In genomic region chr6:92831106-92831505, GRCm38 (mm10) we compare ENCODE assay signal across 24 mouse cellular contexts. TPM values are rescaled to one million over a fixed set of nuclear protein-coding genes. Genes with fewer than 3 reads are reported as not detected.
DNase-seq lines count a peak whose midpoint lies in the region; ATAC-seq and TF ChIP-seq lines count a peak whose summit lies in the region.
"Had no signal": no experiment of that assay in that cellular context is flagged by ENCODE, and none has a peak within 500 bp of the region (broad histone marks: within the 10 kb centered on the region; RNA-seq: fewer than 3 reads in every experiment).

No protein-coding gene starts in this region.

- 82% methylated on average over 2 of the region's 2 CpGs for WGBS in heart, adult 2 months
- WGBS in limb, embryonic 14.5 days = 81% methylated on average over 2 of the region's 2 CpGs
- WGBS in limb, embryonic 10.5 days = 92% methylated on average over 2 of the region's 2 CpGs

- no peak overlapping the region for H3K27ac ChIP-seq in heart, adult 2 months
- H3K27ac ChIP-seq in limb, embryonic 14.5 days (replicated peaks; ENCODE audit: low read depth, low read length) = no peak overlapping the region
- no peak overlapping the region for H3K27ac ChIP-seq in limb, embryonic 10.5 days
- H3K27ac ChIP-seq: embryonic facial prominence, embryonic 12.5 days; forebrain, embryonic 10.5 days; forebrain, embryonic 13.5 days; hindbrain, embryonic 10.5 days; hindbrain, embryonic 13.5 days had no signal

- peaks cover 2% of the 10 kb centered on the region for H3K36me3 ChIP-seq in heart, adult 2 months (ENCODE audit: control insufficient read depth, insufficient read depth, low read length)
- H3K36me3 ChIP-seq in limb, embryonic 14.5 days (ENCODE audit: control insufficient read depth, insufficient read depth, low read length) = peaks cover 3% of the 10 kb centered on the region; the same call in 1 of the 2 replicates
- no peaks in the 10 kb centered on the region for H3K36me3 ChIP-seq in limb, embryonic 10.5 days
- H3K36me3 ChIP-seq: embryonic facial prominence, embryonic 12.5 days; hindbrain, embryonic 10.5 days; hindbrain, embryonic 13.5 days had no signal

- peak; percentile 20 for DNase-seq in gastrocnemius, adult 18-20 months (ENCODE audit: low spot score)
- no peak for DNase-seq in gastrocnemius, postnatal 14 days
- peak; percentile 25 for DNase-seq in heart, postnatal 4 days
- DNase-seq in heart, adult 2 months = no peak
- peak; percentile 40 for DNase-seq in limb, embryonic 14.5 days (ENCODE audit: low spot score)
- no peak for DNase-seq in limb, embryonic 10.5 days (ENCODE audit: low spot score)
- DNase-seq: adrenal gland, adult 2 months; adrenal gland, postnatal 14 days; cerebellum, adult 11 months; cerebellum, adult 2 months; cerebellum, postnatal 14 days had no signal

- H3K79me2 ChIP-seq in heart, adult 2 months (replicated peaks; ENCODE audit: control insufficient read depth, insufficient read depth, low read length) = no peaks in the 10 kb centered on the region

- intact Hi-C loops in gastrocnemius, postnatal 14 days (cut with DNase I; ENCODE audit: low total_unique reads) = no loop called here
- intact Hi-C loops in heart, adult 2 months (cut with DNase I) = no loop called here

- no peak for ATAC-seq in limb, embryonic 14.5 days (ENCODE audit: low FRiP score, low read depth)
- ATAC-seq in erythroblast, adult 5-6 weeks (replicated peaks; ENCODE audit: low FRiP score, poor library complexity, severe bottlenecking) = no peak
- ATAC-seq: CD4-positive, CD25-positive, alpha-beta regulatory T cell, adult 4 months; forebrain, embryonic 13.5 days; forebrain, embryonic 16.5 days; intestine, postnatal 0 days had no signal

- no peak for TF ChIP-seq EP300 in heart, adult 2 months (IDR thresholded peaks at IDR 0.05; ENCODE audit: insufficient read depth, low read depth, low read length)

- no peak overlapping the region for H3K4me3 ChIP-seq in heart, adult 2 months
- H3K4me3 ChIP-seq in limb, embryonic 14.5 days (replicated peaks; ENCODE audit: low read length) = no peak overlapping the region
- no peak overlapping the region for H3K4me3 ChIP-seq in limb, embryonic 10.5 days
- H3K4me3 ChIP-seq: embryonic facial prominence, embryonic 12.5 days; forebrain, embryonic 10.5 days; forebrain, embryonic 13.5 days; hindbrain, embryonic 10.5 days; hindbrain, embryonic 13.5 days had no signal

- no peak overlapping the region for H3K9ac ChIP-seq in heart, adult 2 months (ENCODE audit: low read depth, low read length)
- no peak overlapping the region for H3K9ac ChIP-seq in limb, embryonic 14.5 days (ENCODE audit: low read depth, low read length, severe bottlenecking)
- H3K9ac ChIP-seq: embryonic facial prominence, embryonic 12.5 days; forebrain, embryonic 13.5 days; hindbrain, embryonic 13.5 days had no signal

- H3K4me1 ChIP-seq in heart, adult 2 months (ENCODE audit: control insufficient read depth, insufficient read depth, low read length) = no peaks in the 10 kb centered on the region
- H3K4me1 ChIP-seq in limb, embryonic 14.5 days (ENCODE audit: control insufficient read depth, insufficient read depth, low read length) = no peaks in the 10 kb centered on the region
- H3K4me1 ChIP-seq in limb, embryonic 10.5 days = 0 out of 2 replicates have a peak, but pooled peaks cover 2% of the 10 kb centered on the region
- H3K4me1 ChIP-seq: forebrain, embryonic 13.5 days; hindbrain, embryonic 13.5 days had no signal

- TF ChIP-seq CTCF in heart, adult 2 months (IDR thresholded peaks at IDR 0.05) = no peak

- no peaks in the 10 kb centered on the region for H3K27me3 ChIP-seq in heart, adult 2 months (ENCODE audit: control insufficient read depth, insufficient read depth, low read length)
- H3K27me3 ChIP-seq in limb, embryonic 14.5 days (ENCODE audit: control insufficient read depth, insufficient read depth, low read length) = no peaks in the 10 kb centered on the region
- no peaks in the 10 kb centered on the region for H3K27me3 ChIP-seq in limb, embryonic 10.5 days (ENCODE audit: low read depth, poor library complexity, severe bottlenecking)
- H3K27me3 ChIP-seq: embryonic facial prominence, embryonic 12.5 days; forebrain, embryonic 13.5 days; hindbrain, embryonic 13.5 days had no signal

- H3K4me2 ChIP-seq in limb, embryonic 14.5 days (replicated peaks; ENCODE audit: low read depth, low read length, severe bottlenecking) = no peak overlapping the region
- H3K4me2 ChIP-seq: embryonic facial prominence, embryonic 12.5 days; forebrain, embryonic 13.5 days; heart, embryonic 11.5 days; hindbrain, embryonic 13.5 days had no signal

- no peaks in the 10 kb centered on the region for H3K9me3 ChIP-seq in limb, embryonic 14.5 days (ENCODE audit: control insufficient read depth, low read length)
- H3K9me3 ChIP-seq in limb, embryonic 10.5 days (replicated peaks) = no peaks in the 10 kb centered on the region
- H3K9me3 ChIP-seq: embryonic facial prominence, embryonic 12.5 days; forebrain, embryonic 10.5 days; forebrain, embryonic 13.5 days; hindbrain, embryonic 10.5 days; hindbrain, embryonic 13.5 days had no signal

- no peak for TF ChIP-seq POLR2A in heart, adult 2 months (IDR thresholded peaks at IDR 0.05; ENCODE audit: insufficient read depth, low read depth, low read length)
- no peak for TF ChIP-seq POLR2A in limb, embryonic 14.5 days (IDR thresholded peaks at IDR 0.05; ENCODE audit: borderline replicate concordance, extremely low read depth, insufficient read depth, insufficient read length)

RNA-seq across cellular contexts. Expression of gene A730049H05Rik, which starts 14.8 kb away (rescaled TPM):
- under 1 TPM in 1 of 2 experiments, not detected in 1; 0.09 TPM for total RNA-seq in gastrocnemius, adult 18-20 months (2021)
- total RNA-seq in gastrocnemius, postnatal 14 days (2021) = not detected
- under 1 TPM; 0.33 to 0.43 TPM for total RNA-seq in heart, postnatal 4 days (2021)
- total RNA-seq in heart, adult 2 months (2021) = under 1 TPM in 1 of 2 experiments, not detected in 1; 0.30 TPM
- 0.06 TPM in 1 of 2 replicates, not detected in the other for polyA plus RNA-seq in heart, adult 2 months (2012; rRNA removed)
- 0.06 and 0.10 TPM in 2 replicates for polyA plus RNA-seq in limb, embryonic 14.5 days (2012; rRNA removed)
- polyA plus RNA-seq in limb, embryonic 14.5 days (2014; fragmentation: Nextera tagmentation; extraction: Ambion mirVana) = 0.54 and 0.63 TPM in 2 replicates
- 0.30 and 0.39 TPM in 2 replicates for polyA plus RNA-seq in limb, embryonic 10.5 days (2016; fragmentation: Nextera tagmentation; extraction: Ambion mirVana)
- not detected in 2 replicates for total RNA-seq in erythroblast, adult 5-6 weeks (2015; ENCODE audit: low replicate concordance)
- total RNA-seq in erythroblast, adult 5-6 weeks (2017; ENCODE audit: low replicate concordance) = not detected in 2 replicates
- total RNA-seq: MEL had no signal
- polyA plus RNA-seq: C2C12; CD4-positive, CD25-positive, alpha-beta regulatory T cell, adult 4 months had no signal

RNA-seq across cellular contexts. Expression of gene Gm15737, which starts 38.1 kb away (rescaled TPM):
- total RNA-seq in gastrocnemius, adult 18-20 months (2021) = under 1 TPM; 0.26 to 0.48 TPM
- total RNA-seq in gastrocnemius, postnatal 14 days (2021) = under 1 TPM; 0.64 to 0.80 TPM
- under 1 TPM; 0.09 to 0.14 TPM for total RNA-seq in heart, postnatal 4 days (2021)
- under 1 TPM; 0.36 to 0.52 TPM for total RNA-seq in heart, adult 2 months (2021)
- 0.12 and 0.56 TPM in 2 replicates for polyA plus RNA-seq in heart, adult 2 months (2012; rRNA removed)
- polyA plus RNA-seq in limb, embryonic 14.5 days (2012; rRNA removed) = 0.01 TPM in 1 of 2 replicates, not detected in the other
- 0.08 and 0.10 TPM in 2 replicates for polyA plus RNA-seq in limb, embryonic 14.5 days (2014; fragmentation: Nextera tagmentation; extraction: Ambion mirVana)
- not detected in 2 replicates for polyA plus RNA-seq in limb, embryonic 10.5 days (2016; fragmentation: Nextera tagmentation; extraction: Ambion mirVana)
- not detected in 2 replicates for total RNA-seq in erythroblast, adult 5-6 weeks (2015; ENCODE audit: low replicate concordance)
- not detected in 2 replicates for total RNA-seq in erythroblast, adult 5-6 weeks (2017; ENCODE audit: low replicate concordance)
- total RNA-seq: adrenal gland, postnatal 14 days; MEL had no signal
- polyA plus RNA-seq: C2C12; CD4-positive, CD25-positive, alpha-beta regulatory T cell, adult 4 months; cerebellum, adult 2 months; forebrain, embryonic 13.5 days; forebrain, embryonic 16.5 days; hindbrain, embryonic 13.5 days; kidney, adult 2 months had no signal

Comparison
In these comparisons a context has a peak if more than half of its experiments do, and no peak if none do; other contexts are left out.
1. DNase-seq: peak in gastrocnemius, adult 18-20 months (single experiment), heart, postnatal 4 days (single experiment) and limb, embryonic 14.5 days (single experiment); none in gastrocnemius, postnatal 14 days (single experiment), heart, adult 2 months (0 of 2) and limb, embryonic 10.5 days (single experiment).